Mouse (Mus musculus): ENCODE measurements around the gene Evx2.

The Evx2 gene

GRCm38 (mm10) chr2:74695383-74695782, 36.0 kb upstream of the Evx2 start:
- DNase-seq = no peak

GRCm38 (mm10) chr2:74694066-74694465, 34.7 kb upstream of the Evx2 start:
- DNase-seq = peak; percentile 81

- no peak for DNase-seq
Measured at GRCm38 (mm10) chr2:74693432-74693827, 34.1 kb upstream of the Evx2 start.

GRCm38 (mm10) chr2:74692808-74693431, 33.6 kb upstream of the Evx2 start:
- no peak for DNase-seq

- peak; percentile 37 for DNase-seq
Measured at GRCm38 (mm10) chr2:74691995-74692807, 32.8 kb upstream of the Evx2 start.

GRCm38 (mm10) chr2:74691022-74691951, 31.9 kb upstream of the Evx2 start, which contains the start of gene Hoxd10:
Hoxd10 (plus strand) TSS chr2:74691924.
- peak; percentile 94 for DNase-seq

GRCm38 (mm10) chr2:74690338-74690716, 31.0 kb upstream of the Evx2 start:
- no peak for DNase-seq

GRCm38 (mm10) chr2:74689574-74690337, 30.4 kb upstream of the Evx2 start:
- DNase-seq = peak; percentile 60

- no peak for DNase-seq
Measured at GRCm38 (mm10) chr2:74688795-74689573, 29.6 kb upstream of the Evx2 start.

- DNase-seq = peak; percentile 43
Measured at GRCm38 (mm10) chr2:74687698-74688555, 28.6 kb upstream of the Evx2 start.

- no peak for DNase-seq
Measured at GRCm38 (mm10) chr2:74686988-74687697, 27.8 kb upstream of the Evx2 start.

GRCm38 (mm10) chr2:74686301-74686987, 27.1 kb upstream of the Evx2 start:
- DNase-seq = peak; percentile 92

GRCm38 (mm10) chr2:74685059-74685603, 25.8 kb upstream of the Evx2 start:
- no peak for DNase-seq

GRCm38 (mm10) chr2:74684106-74684505, 24.7 kb upstream of the Evx2 start:
- no peak for DNase-seq

- peak; percentile 63 for DNase-seq
Measured at GRCm38 (mm10) chr2:74683471-74683951, 24.2 kb upstream of the Evx2 start.

GRCm38 (mm10) chr2:74682796-74683195, 23.4 kb upstream of the Evx2 start:
- peak; percentile 33 for DNase-seq

GRCm38 (mm10) chr2:74681594-74682531, 22.5 kb upstream of the Evx2 start:
- DNase-seq = peak; percentile 64

Measured in kidney, postnatal 14 days (tissue).